Mouse (Mus musculus) embryonic fibroblast, embryonic 13.5 days (primary cell): ENCODE measurements around the gene Gm20219.

Experiments
- CTCF ChIP-seq: IDR thresholded peaks from 2 replicates; pipeline ENCODE4 v1.5.1; 2011; ENCODE audit warnings: mild to moderate bottlenecking, control low read depth, low read length, moderate library complexity, borderline replicate concordance; ENCODE audit not compliant: insufficient read depth
- POLR2A ChIP-seq: IDR thresholded peaks from 2 replicates; pipeline ENCODE4 v1.6.1; 2011; ENCODE audit warnings: low read depth, mild to moderate bottlenecking, control low read depth, low read length, moderate library complexity

DNA sequence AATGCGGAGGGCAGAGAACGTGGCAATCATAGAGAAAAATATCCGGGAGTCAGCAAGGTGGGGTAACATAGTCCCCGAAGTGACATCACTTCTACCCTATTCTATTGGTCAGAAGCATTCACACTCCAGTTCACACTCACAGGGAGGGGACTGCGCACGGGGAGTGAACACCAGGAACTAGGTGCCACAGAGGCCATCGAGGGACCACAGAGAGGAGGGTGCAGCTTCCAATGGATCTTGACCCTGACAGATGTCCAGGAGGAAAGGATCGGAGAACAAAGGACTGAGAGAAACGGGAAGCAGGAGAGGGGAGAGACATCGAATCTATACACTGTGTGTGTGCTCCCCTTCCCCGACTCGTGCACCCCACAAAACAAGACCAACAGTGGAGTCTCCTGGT, 39.3 kb downstream of the Gm20219 start:
- TF ChIP-seq CTCF = no peak
- no peak for TF ChIP-seq POLR2A
